Mouse (Mus musculus) cerebellum, postnatal 4 days (tissue): ENCODE data around the gene Etfa.

ENCODE experiments used
- DNase-seq, 2 experiments: peaks; one replicate each; pipeline ENCODE4 v3.0.0; 2022; ENCODE audit warnings: low spot score in 2 of 2, mixed read lengths in 1 of 2

Etfa gene

GRCm38 (mm10) chr9:55423451-55424424 is 88.3 kb downstream of the Etfa start:
- DNase-seq: no peak

- DNase-seq: no peak
These were observed 90.3 kb downstream of the Etfa start for GRCm38 (mm10) chr9:55421786-55422185.

GRCm38 (mm10) chr9:55411154-55411553 is 100.9 kb downstream of the Etfa start:
- DNase-seq: no peak

- no peak for DNase-seq
These were observed 101.6 kb downstream of the Etfa start for GRCm38 (mm10) chr9:55410430-55410829.

- DNase-seq: no peak
These were observed 102.2 kb downstream of the Etfa start for GRCm38 (mm10) chr9:55409833-55410232.

GRCm38 (mm10) chr9:55408851-55409250 is 103.2 kb downstream of the Etfa start:
- DNase-seq: no peak

GRCm38 (mm10) chr9:55406773-55407172 is 105.3 kb downstream of the Etfa start:
- DNase-seq: no peak

GRCm38 (mm10) chr9:55404976-55405702 is 106.9 kb downstream of the Etfa start:
- DNase-seq: no peak
